Mouse (Mus musculus): ENCODE data around the gene Spast.

- TF ChIP-seq CTCF (IDR thresholded peaks at IDR 0.05; ENCODE audit: low read depth) = no peak
- no peak for TF ChIP-seq EP300 (IDR thresholded peaks at IDR 0.05; ENCODE audit: low read depth)
Measured at GRCm38 (mm10) chr17:74424401-74425005, 85.7 kb downstream of the Spast start.
